Comparison of ENCODE assay signal across 16 mouse cellular contexts in the genomic region with DNA sequence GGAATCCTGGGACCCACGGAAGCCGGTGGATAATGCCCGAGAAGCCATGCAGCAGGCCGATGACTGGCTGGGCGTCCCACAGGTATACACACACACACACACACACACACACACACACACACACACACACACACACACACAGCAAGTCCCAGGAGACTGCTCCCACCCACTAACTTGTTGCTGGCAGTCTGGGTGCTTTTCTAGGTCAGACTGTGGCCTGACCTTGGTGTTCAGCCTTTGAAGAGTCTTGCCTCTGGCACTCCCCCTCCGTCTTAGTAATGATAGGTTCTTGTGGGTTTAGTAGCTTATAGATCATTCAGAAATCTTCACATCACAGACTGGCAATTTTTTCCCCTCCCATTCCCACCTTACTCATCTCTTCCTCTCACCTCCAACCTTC.
"Had no signal": no experiment of that assay in that cellular context is flagged by ENCODE, and none has a peak within 500 bp of the region (broad histone marks: within the 10 kb centered on the region; RNA-seq: fewer than 3 reads in every experiment).

No protein-coding gene starts in this region.

- DNase-seq: kidney, postnatal 25 days; layer of hippocampus, postnatal 36 days; liver, embryonic 13.5 days; lung, adult 2 months; lung, postnatal 14 days; lung, postnatal 4 days; midbrain, embryonic 14.5 days; right cerebral cortex, adult 18-20 months; right cerebral cortex, postnatal 14 days; right cerebral cortex, postnatal 4 days; thymus, adult 2 months; thymus, postnatal 14 days; thymus, postnatal 4 days had no signal

- H3K27ac ChIP-seq: kidney, postnatal 0 days; left cerebral cortex, adult 2 months; liver, embryonic 13.5 days; stomach, postnatal 0 days had no signal

- H3K4me3 ChIP-seq: left cerebral cortex, adult 2 months; liver, embryonic 13.5 days had no signal

- H3K27me3 ChIP-seq: liver, embryonic 13.5 days had no signal
